Mouse (Mus musculus): ENCODE results near the gene Tnni3k. TPM values are rescaled to one million over a fixed set of nuclear protein-coding genes. Genes with fewer than 3 reads are reported as not detected.

Tnni3k gene
- polyA plus RNA-seq, 1 experiment = not detected

- no peaks in the 10 kb centered on the region for H3K27me3 ChIP-seq (ENCODE audit: control insufficient read depth, insufficient read depth, low read length)
- no peak for TF ChIP-seq CTCF (IDR thresholded peaks at IDR 0.05; ENCODE audit: extremely low read depth, insufficient read depth, insufficient read length, insufficient replicate concordance)
- no peak for TF ChIP-seq POLR2A (IDR thresholded peaks at IDR 0.05; ENCODE audit: low read depth, low read length)
- 85% methylated on average over 5 of the region's 5 CpGs for WGBS
- no peaks in the 10 kb centered on the region for H3K4me1 ChIP-seq (ENCODE audit: control insufficient read depth, insufficient read depth, insufficient read length)
- DNase-seq (ENCODE audit: low read depth in 1 of 2, low spot score in 2 of 2) = no peak
- no peak overlapping the region for H3K4me3 ChIP-seq (ENCODE audit: extremely low read depth, insufficient read depth, insufficient read length)
- no peaks in the 10 kb centered on the region for H3K36me3 ChIP-seq (ENCODE audit: control insufficient read depth, insufficient read depth, low read length)
- H3K27ac ChIP-seq (ENCODE audit: insufficient read depth, low read length) = no peak overlapping the region
Observed at GRCm38 (mm10) chr3:154741496-154741895, 313.7 kb downstream of the Tnni3k start.

Other genes starting within 250 kb of the Tnni3k start
- 5.3 and 6.2 TPM in 2 replicates for gene Fpgt, start 38.0 kb upstream of the Tnni3k start, polyA plus RNA-seq (2012; rRNA removed)
- gene Lrriq3, start 38.0 kb upstream of the Tnni3k start, polyA plus RNA-seq (2012; rRNA removed) = 0.07 and 0.12 TPM in 2 replicates

All from spleen, adult 2 months (tissue).